Comparison of ENCODE assay signal across 1 mouse cellular context in genomic region chr1:34435371-34436120, GRCm38 (mm10).
TF ChIP-seq lines count a peak whose summit lies in the region.

No protein-coding gene starts in this region.

TF ChIP-seq in MEL, 35 proteins besides CTCF, POLR2A, EP300 and RAD21 (continued from another document):
- no peak for TF ChIP-seq ZKSCAN1 (IDR thresholded peaks at IDR 0.05; ENCODE audit: low read depth, low read length)
TF ChIP-seq in MEL: peak in this region for 1.
